Mouse (Mus musculus): ENCODE results near the gene a. TPM values are rescaled to one million over a fixed set of nuclear protein-coding genes. Genes with fewer than 3 reads are reported as not detected.
"Not testable (repeated sequence)": the region's sequence is repeated elsewhere in the genome, so short reads cannot be mapped to it uniquely, and the experiment has no call there.

a gene
- polyA plus RNA-seq, 1 experiment from 2014 or later: 2.0 TPM

DNA sequence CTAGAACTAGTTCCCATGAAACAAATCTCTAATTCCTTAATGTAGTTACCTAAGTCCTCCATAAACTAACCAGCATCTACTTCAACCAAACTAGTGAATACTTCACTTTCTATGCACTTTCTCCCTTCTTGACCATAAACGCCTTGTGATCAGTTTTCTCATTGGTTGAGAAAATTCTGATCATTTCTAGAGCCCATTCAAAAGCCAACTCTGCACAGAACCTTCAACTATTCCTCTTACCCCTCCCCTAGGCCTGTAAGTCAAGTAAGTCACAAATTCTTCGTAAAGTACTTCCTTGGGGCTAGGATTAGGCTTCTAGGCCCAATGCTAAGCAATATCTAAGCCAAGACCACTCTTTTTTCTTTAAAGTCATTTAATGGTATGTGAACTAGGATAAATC, 100.4 kb downstream of the a start:
- Histone ChIP-seq H3K36me3 (replicated peaks) (peaks cover 30% of the 10 kb centered on the region), H3K4me1 (peaks cover 22% of the 10 kb centered on the region), H3K9me3 (no peaks in the 10 kb centered on the region), H3K4me3 (peak overlapping the region; percentile 98), H3K27ac (peak overlapping the region; percentile 92), H3K27me3 (ENCODE audit: poor library complexity, severe bottlenecking) (peaks cover 10% of the 10 kb centered on the region; the same call in 1 of the 2 replicates)
- 27% methylated on average over 2 of the region's 2 CpGs for WGBS
- DNase-seq (ENCODE audit: extremely low spot score, low spot score): no peak

DNA sequence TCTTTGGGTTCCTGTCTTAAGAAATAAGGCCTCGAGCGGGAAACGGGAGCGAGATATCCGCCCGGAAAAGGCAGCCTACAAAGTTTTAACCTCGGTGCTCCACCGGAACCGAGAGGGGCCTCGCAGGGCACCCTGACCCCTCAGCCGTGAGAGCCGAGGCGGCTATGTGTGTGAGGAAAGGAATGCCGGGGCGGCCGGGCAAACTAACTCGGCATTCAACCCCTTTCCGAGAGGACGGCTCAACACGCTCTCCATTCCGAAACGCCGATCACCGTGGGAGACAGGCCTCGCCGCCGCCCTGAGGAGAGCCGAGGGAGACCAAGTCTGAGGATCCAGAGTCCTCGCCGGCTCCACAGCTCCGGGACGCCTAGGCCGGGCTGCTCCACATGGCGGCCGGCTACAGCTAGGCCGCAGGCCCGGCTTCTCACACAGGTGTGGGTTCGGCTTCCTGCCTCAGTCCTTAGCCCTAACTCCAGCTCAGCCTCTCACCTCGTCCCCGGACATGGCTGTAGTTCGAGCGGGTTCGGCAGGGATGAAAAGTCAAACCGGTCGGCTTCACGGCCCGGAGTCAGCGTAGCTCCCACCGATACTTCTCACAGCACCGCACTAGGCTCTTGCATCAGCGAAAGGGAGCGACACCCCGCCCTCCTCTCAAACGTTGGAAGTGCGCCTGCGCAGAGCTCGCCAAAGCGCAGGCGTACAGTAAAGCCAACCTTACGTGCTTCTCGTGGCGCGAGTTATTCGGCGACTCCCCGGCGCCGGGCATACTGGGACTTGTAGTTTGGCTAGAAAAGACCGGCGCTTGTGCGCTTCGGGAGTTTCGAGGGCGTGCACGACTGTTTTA, 101.2 kb downstream of the a start, which contains the start of gene Eif2s2:
TSS of gene Eif2s2 (minus strand) at position 735 of the 844 bp plus-strand sequence.
- WGBS: under 1% methylated on average over 75 of the region's 75 CpGs
- peak; percentile 94 for DNase-seq (ENCODE audit: extremely low spot score, low spot score)
- H3K4me3 ChIP-seq: peak within 1 kb of the TSS; percentile 98
- peak within 1 kb of the TSS; percentile 92 for H3K27ac ChIP-seq
- H3K9me3 ChIP-seq: no peaks in the 10 kb centered on the region
- H3K36me3 ChIP-seq (replicated peaks): peaks cover 21% of the 10 kb centered on the region
- H3K4me1 ChIP-seq: peaks cover 22% of the 10 kb centered on the region
- peaks cover 10% of the 10 kb centered on the region; the same call in 1 of the 2 replicates for H3K27me3 ChIP-seq (ENCODE audit: poor library complexity, severe bottlenecking)

DNA sequence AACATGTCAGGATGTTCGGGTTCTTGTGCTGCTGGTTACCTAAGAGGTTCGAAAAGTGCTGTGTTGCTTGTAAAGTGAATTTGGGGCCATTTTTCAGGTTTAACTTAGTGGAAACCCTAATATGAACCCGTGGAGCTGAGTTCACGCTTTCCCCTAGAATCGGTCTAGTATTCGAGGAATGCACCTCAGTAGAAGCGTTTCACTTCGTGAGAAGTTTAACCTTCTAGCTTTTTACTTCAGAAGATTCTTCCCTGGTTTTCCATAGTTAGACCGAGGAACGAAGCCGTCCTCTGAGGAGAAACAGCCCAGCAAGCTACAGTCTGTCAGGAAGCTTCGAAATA, 101.8 kb downstream of the a start:
- Histone ChIP-seq H3K27me3 (ENCODE audit: poor library complexity, severe bottlenecking) (peaks cover 10% of the 10 kb centered on the region; the same call in 1 of the 2 replicates), H3K27ac (peak overlapping the region; percentile 92), H3K4me1 (peaks cover 22% of the 10 kb centered on the region), H3K36me3 (replicated peaks) (peaks cover 16% of the 10 kb centered on the region), H3K4me3 (peak overlapping the region; percentile 98), H3K9me3 (no peaks in the 10 kb centered on the region)
- DNase-seq (ENCODE audit: extremely low spot score, low spot score): no peak
- WGBS: 12% methylated on average over 12 of the region's 12 CpGs

DNA sequence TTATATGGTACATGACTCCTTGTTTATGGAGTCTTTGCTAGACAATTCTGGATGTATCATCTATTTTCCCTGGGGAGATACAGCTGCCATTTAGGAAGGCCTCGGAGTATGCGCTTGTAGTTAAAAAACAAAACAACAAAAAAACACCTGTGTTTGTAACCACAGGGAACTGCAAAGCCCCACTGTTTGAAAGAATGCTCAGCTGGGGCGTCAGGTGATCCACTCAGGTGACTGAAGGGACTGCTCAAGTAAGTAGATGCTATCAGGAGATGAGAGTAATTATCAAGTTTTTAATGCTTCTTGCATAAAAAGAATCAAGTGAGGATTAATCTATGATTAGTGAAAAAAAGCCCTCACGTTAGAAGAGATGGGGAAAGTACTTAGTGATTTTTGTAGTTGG, 102.3 kb downstream of the a start:
- peak overlapping the region; percentile 98 for H3K4me3 ChIP-seq
- H3K9me3 ChIP-seq: no peaks in the 10 kb centered on the region
- H3K36me3 ChIP-seq (replicated peaks): peaks cover 10% of the 10 kb centered on the region
- peaks cover 10% of the 10 kb centered on the region; the same call in 1 of the 2 replicates for H3K27me3 ChIP-seq (ENCODE audit: poor library complexity, severe bottlenecking)
- H3K27ac ChIP-seq: no peak overlapping the region
- peaks cover 22% of the 10 kb centered on the region for H3K4me1 ChIP-seq
- DNase-seq (ENCODE audit: extremely low spot score, low spot score): no peak
- 69% methylated on average over 4 of the region's 4 CpGs for WGBS

DNA sequence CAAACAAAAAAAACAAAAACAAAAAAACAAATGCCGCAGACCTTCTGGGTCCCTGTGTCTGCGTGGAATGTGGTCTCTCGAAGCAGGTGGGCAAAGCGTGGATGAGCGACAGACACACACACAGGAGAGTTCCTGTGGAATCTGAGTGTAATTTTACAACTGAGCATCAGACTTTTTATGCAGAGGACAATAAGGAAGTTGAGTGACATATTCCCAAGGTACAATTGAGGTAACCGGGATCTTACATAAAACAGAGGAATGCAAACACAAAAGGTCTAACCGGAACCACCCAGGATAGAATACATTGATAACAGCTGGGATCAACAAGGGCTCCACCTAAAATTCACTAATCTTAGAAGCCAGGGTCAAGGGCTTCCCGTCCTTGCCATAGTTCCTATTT, 107.8 kb downstream of the a start:
- not testable (repeated sequence) for H3K9me3 ChIP-seq; H3K27ac ChIP-seq; DNase-seq (ENCODE audit: extremely low spot score, low spot score); H3K4me3 ChIP-seq; H3K27me3 ChIP-seq (ENCODE audit: poor library complexity, severe bottlenecking); H3K36me3 ChIP-seq (replicated peaks); H3K4me1 ChIP-seq
- WGBS: 91% methylated on average over 8 of the region's 8 CpGs

DNA sequence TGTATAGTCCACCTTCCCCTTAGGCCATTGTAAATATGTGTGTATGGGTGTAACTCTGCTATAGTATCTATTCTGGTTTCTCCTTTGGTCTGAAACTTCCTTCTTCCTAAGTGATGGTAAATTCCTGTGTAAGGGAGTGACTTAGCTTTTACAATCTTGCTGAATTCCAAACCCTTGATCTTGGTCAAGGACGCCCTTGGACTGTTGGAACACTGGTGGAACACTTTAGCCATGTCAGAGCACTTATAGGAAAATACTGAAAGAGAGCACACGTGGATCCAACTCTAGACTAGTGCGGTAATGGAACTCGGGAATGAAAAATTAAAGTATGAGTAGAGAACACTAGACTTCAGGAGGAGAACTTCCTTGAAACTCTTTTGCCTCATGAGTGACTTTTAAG, 108.2 kb downstream of the a start:
- not testable (repeated sequence) for H3K9me3 ChIP-seq; DNase-seq (ENCODE audit: extremely low spot score, low spot score); H3K36me3 ChIP-seq (replicated peaks); H3K4me1 ChIP-seq; H3K27ac ChIP-seq; H3K4me3 ChIP-seq; H3K27me3 ChIP-seq (ENCODE audit: poor library complexity, severe bottlenecking)
- WGBS: 92% methylated on average over 4 of the region's 4 CpGs

DNA sequence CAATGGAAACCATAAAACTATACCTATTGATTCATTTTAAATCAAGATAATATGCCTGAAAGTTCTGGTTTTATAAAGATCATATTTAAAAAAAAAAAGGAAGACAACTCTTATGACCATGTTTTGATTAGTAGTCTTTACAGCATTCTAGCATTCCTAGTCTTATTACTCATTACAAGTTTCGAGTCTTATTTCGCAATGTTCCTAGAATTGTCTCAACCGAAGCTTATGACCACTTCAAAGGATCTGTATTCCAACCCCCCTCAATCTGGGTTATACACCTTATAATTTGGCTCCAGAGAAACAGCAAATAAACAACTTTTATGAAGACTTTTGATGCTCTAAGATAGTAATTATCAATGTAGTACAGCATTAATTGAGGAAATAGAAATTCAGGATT, 110.9 kb downstream of the a start:
- WGBS: 95% methylated on average over 3 of the region's 3 CpGs
- Histone ChIP-seq H3K27me3 (ENCODE audit: poor library complexity, severe bottlenecking) (no peaks in the 10 kb centered on the region), H3K36me3 (replicated peaks) (no peaks in the 10 kb centered on the region), H3K27ac (no peak overlapping the region), H3K4me1 (no peaks in the 10 kb centered on the region), H3K9me3 (no peaks in the 10 kb centered on the region), H3K4me3 (no peak overlapping the region)
- no peak for DNase-seq (ENCODE audit: extremely low spot score, low spot score)

DNA sequence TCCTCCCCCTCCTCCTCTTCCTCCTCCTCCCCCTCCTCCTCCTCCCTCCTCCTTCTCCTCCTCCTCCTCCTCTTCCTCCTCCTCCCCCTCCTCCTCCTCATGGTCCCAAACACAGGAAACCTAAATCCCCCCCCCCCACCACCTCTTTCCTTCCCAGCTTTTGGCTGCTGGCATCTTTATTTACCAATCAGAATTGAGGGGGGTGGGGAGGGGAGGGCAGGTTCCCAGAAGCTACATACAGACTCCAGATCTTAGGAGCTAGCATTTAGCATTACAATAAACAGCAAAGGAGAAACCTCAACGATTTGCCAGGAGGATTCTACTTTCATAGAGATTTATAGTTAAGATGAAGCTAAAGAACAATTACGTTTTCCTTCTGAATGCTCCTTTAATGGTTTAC, 114.6 kb downstream of the a start:
- DNase-seq (ENCODE audit: extremely low spot score, low spot score): no peak
- 68% methylated on average over 2 of the region's 2 CpGs for WGBS

DNA sequence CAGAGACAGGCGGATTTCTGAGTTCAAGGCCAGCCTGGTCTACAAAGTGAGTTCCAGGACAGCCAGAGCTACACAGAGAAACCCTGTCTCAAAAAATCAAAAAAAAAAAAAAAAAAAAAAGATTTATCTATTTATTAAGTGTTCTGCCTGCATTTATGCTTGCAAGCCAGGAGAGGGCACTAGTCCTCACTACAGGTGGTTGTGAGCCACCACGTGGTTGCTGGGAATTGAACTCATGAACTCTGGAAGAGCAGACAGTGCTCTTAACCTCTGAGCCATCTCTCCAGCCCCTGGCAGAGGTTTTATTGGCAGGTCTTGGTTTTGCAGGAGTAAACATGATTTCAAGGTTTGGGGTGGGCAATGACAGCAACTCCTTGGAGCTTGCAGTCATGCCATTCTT, 117.0 kb downstream of the a start:
- not testable (repeated sequence) for DNase-seq (ENCODE audit: extremely low spot score, low spot score); H3K27ac ChIP-seq; H3K9me3 ChIP-seq; H3K36me3 ChIP-seq (replicated peaks); H3K27me3 ChIP-seq (ENCODE audit: poor library complexity, severe bottlenecking); H3K4me1 ChIP-seq; H3K4me3 ChIP-seq
- 45% methylated on average over 2 of the region's 2 CpGs for WGBS

More for the DNA sequence above, 114.6 kb downstream of the a start:
- Histone ChIP-seq H3K9me3 (no peaks in the 10 kb centered on the region), H3K4me3 (no peak overlapping the region), H3K27me3 (ENCODE audit: poor library complexity, severe bottlenecking) (no peaks in the 10 kb centered on the region), H3K4me1 (no peaks in the 10 kb centered on the region), H3K27ac (no peak overlapping the region), H3K36me3 (replicated peaks) (no peaks in the 10 kb centered on the region)

DNA sequence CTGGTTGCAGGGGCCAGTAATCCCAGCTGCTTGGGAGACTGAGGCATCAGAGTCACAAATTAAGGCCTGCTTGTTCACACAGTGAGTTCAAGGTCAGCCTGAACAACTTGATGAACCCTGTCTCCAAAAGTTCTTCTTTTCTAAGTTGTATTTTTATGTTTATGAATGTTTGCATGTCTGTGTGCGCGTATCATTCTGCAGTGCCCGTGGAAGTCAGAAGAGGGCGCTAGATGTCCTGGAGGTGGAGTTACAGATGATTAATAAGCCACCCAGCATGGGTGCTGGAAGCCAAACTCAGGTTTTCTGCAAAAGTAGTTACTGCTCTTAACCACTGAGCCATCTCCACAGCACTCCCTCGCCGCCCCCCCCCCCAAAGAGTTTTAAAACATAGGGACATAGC, 118.6 kb downstream of the a start:
- H3K4me3 ChIP-seq: no peak overlapping the region
- no peaks in the 10 kb centered on the region for H3K36me3 ChIP-seq (replicated peaks)
- WGBS: 80% methylated on average over 6 of the region's 6 CpGs
- no peak overlapping the region for H3K27ac ChIP-seq
- H3K4me1 ChIP-seq: no peaks in the 10 kb centered on the region
- H3K27me3 ChIP-seq (ENCODE audit: poor library complexity, severe bottlenecking): no peaks in the 10 kb centered on the region
- no peaks in the 10 kb centered on the region for H3K9me3 ChIP-seq
- no peak for DNase-seq (ENCODE audit: extremely low spot score, low spot score)

DNA sequence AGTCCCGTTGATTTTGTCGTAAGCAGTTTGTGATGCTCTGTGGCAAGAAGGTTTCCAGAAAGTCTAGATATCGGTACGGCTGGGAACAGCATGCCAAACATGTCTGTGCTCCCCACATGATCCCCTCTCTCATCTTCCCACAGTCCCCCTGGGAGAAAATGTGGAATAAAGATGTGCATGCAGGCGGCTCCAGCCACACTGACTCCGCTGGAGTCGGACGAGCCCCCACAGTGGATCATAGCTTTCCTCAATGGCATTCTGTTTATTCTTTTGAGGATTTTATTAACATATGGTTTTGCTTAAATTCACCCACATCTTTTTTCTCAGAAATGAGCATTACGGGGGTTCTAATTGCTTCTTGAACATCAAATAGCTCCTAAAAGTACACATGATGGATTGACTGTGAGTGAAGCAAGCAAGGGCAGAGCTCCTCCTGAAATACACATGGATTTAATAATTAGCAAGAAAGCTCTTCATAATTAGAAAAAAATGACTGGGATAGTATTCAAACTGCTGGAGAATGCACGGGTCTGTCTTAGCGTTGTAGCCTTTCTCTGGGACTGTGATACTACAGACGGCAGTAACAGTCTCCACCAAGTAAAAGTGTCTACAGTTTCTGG, 124.8 kb downstream of the a start:
- Histone ChIP-seq H3K9me3 (no peaks in the 10 kb centered on the region), H3K27ac (no peak overlapping the region), H3K4me3 (no peak overlapping the region), H3K4me1 (no peaks in the 10 kb centered on the region), H3K36me3 (replicated peaks) (no peaks in the 10 kb centered on the region), H3K27me3 (ENCODE audit: poor library complexity, severe bottlenecking) (peaks cover 7% of the 10 kb centered on the region)
- DNase-seq (ENCODE audit: extremely low spot score, low spot score): no peak
- WGBS: 89% methylated on average over 12 of the region's 12 CpGs

DNA sequence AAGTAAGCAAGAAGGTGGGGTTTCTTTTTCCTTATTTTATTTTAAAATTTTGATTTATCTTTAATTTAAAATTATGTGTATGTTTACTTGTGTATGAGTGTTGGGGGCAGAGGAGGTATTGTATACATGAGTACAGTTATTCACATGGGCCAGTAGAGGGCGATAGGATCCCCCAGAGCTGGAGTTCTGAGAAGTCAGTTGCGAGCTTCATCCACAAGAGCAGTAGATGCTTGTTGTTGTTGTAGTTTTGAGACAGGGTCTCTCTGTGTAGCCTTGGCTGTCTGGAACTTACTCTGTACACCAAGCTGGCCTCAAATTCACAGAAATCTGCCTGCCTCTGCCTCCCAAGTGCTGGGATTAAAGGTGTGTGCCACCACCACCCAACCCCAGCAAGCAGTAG, 125.3 kb downstream of the a start:
- H3K4me1 ChIP-seq: no peaks in the 10 kb centered on the region
- H3K9me3 ChIP-seq: no peaks in the 10 kb centered on the region
- WGBS: 23% methylated on average over 2 of the region's 2 CpGs
- peaks cover 12% of the 10 kb centered on the region for H3K27me3 ChIP-seq (ENCODE audit: poor library complexity, severe bottlenecking)
- H3K4me3 ChIP-seq: no peak overlapping the region
- no peak overlapping the region for H3K27ac ChIP-seq
- no peaks in the 10 kb centered on the region for H3K36me3 ChIP-seq (replicated peaks)
- DNase-seq (ENCODE audit: extremely low spot score, low spot score): no peak

DNA sequence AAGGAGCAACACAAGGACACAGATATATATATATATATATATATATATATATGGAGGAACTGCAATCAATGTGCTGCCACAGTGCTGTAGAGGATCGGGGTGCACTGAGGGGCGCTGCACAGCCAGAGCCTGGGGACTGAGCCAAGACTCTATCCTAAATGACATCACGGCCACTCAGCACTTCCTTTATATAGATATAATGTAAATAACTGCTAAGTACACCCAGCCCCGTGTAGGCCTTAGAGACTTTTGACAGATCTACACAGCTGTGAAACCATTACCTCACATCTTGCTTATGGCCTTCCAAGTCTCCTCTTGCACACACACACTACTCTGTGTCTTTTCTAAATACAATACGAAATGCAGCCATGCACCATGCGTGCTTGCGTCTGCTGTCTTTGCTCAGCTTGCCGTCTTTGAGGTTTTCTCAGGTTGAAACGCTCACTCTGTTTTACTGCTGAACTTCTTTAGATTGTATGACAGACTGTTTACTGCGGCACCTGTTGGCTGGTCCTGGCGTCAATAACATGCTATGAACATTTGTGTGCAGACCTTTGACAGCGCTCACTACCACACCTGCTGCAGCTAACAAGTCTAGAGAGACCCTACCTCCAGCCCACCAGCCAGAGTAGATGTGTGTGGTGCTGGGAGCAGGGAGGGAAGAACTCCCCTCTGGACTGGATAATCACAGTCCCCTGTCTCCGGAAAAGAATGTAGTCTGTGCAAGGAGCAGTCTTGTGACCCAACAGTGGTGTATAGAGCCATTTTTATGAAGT, 126.9 kb downstream of the a start:
- Histone ChIP-seq H3K4me3 (no peak overlapping the region), H3K27ac (no peak overlapping the region), H3K27me3 (ENCODE audit: poor library complexity, severe bottlenecking) (peaks cover 16% of the 10 kb centered on the region), H3K4me1 (no peaks in the 10 kb centered on the region), H3K9me3 (no peaks in the 10 kb centered on the region), H3K36me3 (replicated peaks) (no peaks in the 10 kb centered on the region)
- DNase-seq (ENCODE audit: extremely low spot score, low spot score): no peak
- WGBS: 88% methylated on average over 13 of the region's 13 CpGs
